8 mouse cellular contexts compared by ENCODE assay signal in genomic region chr8:91312835-91313832, GRCm38 (mm10). TPM values are rescaled to one million over a fixed set of nuclear protein-coding genes. Genes with fewer than 3 reads are reported as not detected.
A peak's percentile ranks its signal among the peaks of the same experiment; 100 is the strongest.
DNase-seq lines count a peak whose midpoint lies in the region; ATAC-seq lines count a peak whose summit lies in the region.

TSS of gene Rpgrip1l (minus strand) at chr8:91313262.
TSS of gene Fto (plus strand) at chr8:91313525.

- H3K9me3 ChIP-seq in hindbrain, embryonic 15.5 days, result no peaks in the 10 kb centered on the region

- ATAC-seq in hindbrain, embryonic 15.5 days (ENCODE audit: low FRiP score, low read depth), result peak; percentile 99

- peak; percentile 98 for DNase-seq in T-cell, adult 2 months (ENCODE audit: low spot score)
- DNase-seq in cerebellum, postnatal 36 days, result peak; percentile 96 to 97
- peak; percentile 98 to 99 for DNase-seq in frontal cortex, postnatal 36 days (ENCODE audit: low spot score in 2 of 2)
- DNase-seq in left cerebral cortex, adult 11 months (ENCODE audit: low spot score), result peak; percentile 97
- DNase-seq in lung, postnatal 4 days, result peak; percentile 97 to 98
- DNase-seq in retina, postnatal 7 days (ENCODE audit: low read depth, low spot score), result peak; percentile 99
- peak; percentile 84 for DNase-seq in urinary bladder, adult 2 months (ENCODE audit: low spot score)

- H3K4me3 ChIP-seq in hindbrain, embryonic 15.5 days, result peak within 1 kb of the TSS; percentile 73

- no peaks in the 10 kb centered on the region for H3K36me3 ChIP-seq in hindbrain, embryonic 15.5 days

- peak within 1 kb of the TSS; percentile 73 for H3K4me2 ChIP-seq in hindbrain, embryonic 15.5 days

- H3K9ac ChIP-seq in hindbrain, embryonic 15.5 days, result peak within 1 kb of the TSS; percentile 82

- under 1% methylated on average over 59 of the region's 59 CpGs for WGBS in hindbrain, embryonic 15.5 days

- H3K27me3 ChIP-seq in hindbrain, embryonic 15.5 days, result no peaks in the 10 kb centered on the region

- H3K27ac ChIP-seq in hindbrain, embryonic 15.5 days (replicated peaks), result peak within 1 kb of the TSS; percentile 86

- peaks cover 28% of the 10 kb centered on the region for H3K4me1 ChIP-seq in hindbrain, embryonic 15.5 days (replicated peaks)

RNA-seq across cellular contexts. Expression of gene Rpgrip1l, which starts in this region (rescaled TPM):
- polyA plus RNA-seq in hindbrain, embryonic 15.5 days (2015; fragmentation: Nextera tagmentation; extraction: Ambion mirVana), result 9.9 and 10.1 TPM in 2 replicates
- polyA plus RNA-seq in urinary bladder, adult 2 months (2012; rRNA removed), result 4.2 and 5.3 TPM in 2 replicates

RNA-seq across cellular contexts. Expression of gene Fto, which starts in this region (rescaled TPM):
- polyA plus RNA-seq in hindbrain, embryonic 15.5 days (2015; fragmentation: Nextera tagmentation; extraction: Ambion mirVana), result 138 and 158 TPM in 2 replicates
- 56.0 and 63.4 TPM in 2 replicates for polyA plus RNA-seq in urinary bladder, adult 2 months (2012; rRNA removed)

Comparison
In these comparisons a context has a peak if more than half of its experiments do, and no peak if none do; other contexts are left out.
1. Peak in every context shown above with its lines: DNase-seq, ATAC-seq, H3K4me3 ChIP-seq and H3K27ac ChIP-seq.